Mouse (Mus musculus) spleen, adult 2 months (tissue): ENCODE measurements at regions not wholly inside any gene's neighbourhood (a gene's known extent, or its start where the extent isn't known, plus 50 kb on each side); places are given as distances from the start of the nearest gene placed in this dataset.

ENCODE experiments used
- CTCF ChIP-seq: fragments of 200-500 bp; IDR thresholded peaks from 2 replicates; pipeline ENCODE4 v1.5.1; 2011; ENCODE audit warnings: mild to moderate bottlenecking, inconsistent platforms; ENCODE audit not compliant: insufficient read depth, insufficient read length, insufficient replicate concordance; ENCODE audit errors: extremely low read depth
- POLR2A ChIP-seq: fragments of 200-500 bp; IDR thresholded peaks from 2 replicates; pipeline ENCODE4 v1.6.1; 2011; ENCODE audit warnings: low read depth, low read length, inconsistent platforms

GRCm38 (mm10) chr6:91607613-91608272 is 76.1 kb upstream of the Slc6a6 start:
- TF ChIP-seq CTCF (no peak), POLR2A (no peak)
